Mouse (Mus musculus): ENCODE measurements around the gene Mpdz.

The Mpdz gene

GRCm38 (mm10) chr4:81442078-81442981 is at the start of gene Mpdz:
Gene Mpdz (minus strand): TSS chr4:81442815.
- DNase-seq (ENCODE audit: low spot score), result no peak

- no peak for DNase-seq (ENCODE audit: low spot score)
These were observed 47.9 kb upstream of the Mpdz start for GRCm38 (mm10) chr4:81490556-81490955.

GRCm38 (mm10) chr4:81484603-81485002 is 42.0 kb upstream of the Mpdz start:
- DNase-seq (ENCODE audit: low spot score), result no peak

GRCm38 (mm10) chr4:81483887-81484602 is 41.4 kb upstream of the Mpdz start:
- no peak for DNase-seq (ENCODE audit: low spot score)

GRCm38 (mm10) chr4:81483159-81483558 is 40.5 kb upstream of the Mpdz start:
- DNase-seq (ENCODE audit: low spot score), result no peak

- DNase-seq (ENCODE audit: low spot score), result no peak
These were observed 24.2 kb upstream of the Mpdz start for GRCm38 (mm10) chr4:81466821-81467220.

- DNase-seq (ENCODE audit: low spot score), result no peak
These were observed 22.6 kb upstream of the Mpdz start for GRCm38 (mm10) chr4:81465172-81465571.

GRCm38 (mm10) chr4:81462253-81462652 is 19.6 kb upstream of the Mpdz start:
- no peak for DNase-seq (ENCODE audit: low spot score)

GRCm38 (mm10) chr4:81458921-81459320 is 16.3 kb upstream of the Mpdz start:
- no peak for DNase-seq (ENCODE audit: low spot score)

GRCm38 (mm10) chr4:81453806-81454205 is 11.2 kb upstream of the Mpdz start:
- DNase-seq (ENCODE audit: low spot score), result no peak

GRCm38 (mm10) chr4:81452183-81452582 is 9.6 kb upstream of the Mpdz start:
- DNase-seq (ENCODE audit: low spot score), result no peak

- DNase-seq (ENCODE audit: low spot score), result no peak
These were observed 6.8 kb upstream of the Mpdz start for GRCm38 (mm10) chr4:81449413-81449812.

GRCm38 (mm10) chr4:81443566-81443965 is 951 bp upstream of the Mpdz start:
- DNase-seq (ENCODE audit: low spot score), result no peak

- no peak for DNase-seq (ENCODE audit: low spot score)
These were observed 8.7 kb downstream of the Mpdz start for GRCm38 (mm10) chr4:81433961-81434360.

- DNase-seq (ENCODE audit: low spot score), result no peak
These were observed 11.8 kb downstream of the Mpdz start for GRCm38 (mm10) chr4:81430826-81431225.

GRCm38 (mm10) chr4:81430105-81430504 is 12.5 kb downstream of the Mpdz start:
- DNase-seq (ENCODE audit: low spot score), result no peak

GRCm38 (mm10) chr4:81429670-81430069 is 12.9 kb downstream of the Mpdz start:
- no peak for DNase-seq (ENCODE audit: low spot score)

GRCm38 (mm10) chr4:81423556-81423955 is 19.1 kb downstream of the Mpdz start:
- no peak for DNase-seq (ENCODE audit: low spot score)

GRCm38 (mm10) chr4:81421621-81422020 is 21.0 kb downstream of the Mpdz start:
- no peak for DNase-seq (ENCODE audit: low spot score)

- no peak for DNase-seq (ENCODE audit: low spot score)
These were observed 27.1 kb downstream of the Mpdz start for GRCm38 (mm10) chr4:81415324-81416026.

GRCm38 (mm10) chr4:81414684-81415323 is 27.8 kb downstream of the Mpdz start:
- no peak for DNase-seq (ENCODE audit: low spot score)

GRCm38 (mm10) chr4:81396883-81397282 is 45.7 kb downstream of the Mpdz start:
- no peak for DNase-seq (ENCODE audit: low spot score)

All from T-cell, adult 2 months (primary cell).